Mouse (Mus musculus): Measurements from ENCODE around the gene Il2rg.

- TF ChIP-seq CTCF (conservative IDR thresholded peaks at IDR 0.05 in 1 of 2, IDR thresholded peaks at IDR 0.05 in 1 of 2; ENCODE audit: low read depth in 2 of 2, low read length in 2 of 2) (no peak), ETS1 (conservative IDR thresholded peaks at IDR 0.05; ENCODE audit: low read depth, low read length) (no peak), SIN3A (IDR thresholded peaks at IDR 0.05; ENCODE audit: low read length) (no peak), ZNF384 (IDR thresholded peaks at IDR 0.05; ENCODE audit: low read depth, low read length) (no peak), BHLHE40 (IDR thresholded peaks at IDR 0.05; ENCODE audit: low read depth, low read length) (no peak), CHD2 (IDR thresholded peaks at IDR 0.05; ENCODE audit: low read length) (no peak), TCF12 (IDR thresholded peaks at IDR 0.05; ENCODE audit: low read depth, low read length) (no peak), MAFK (IDR thresholded peaks at IDR 0.05; ENCODE audit: insufficient replicate concordance, low read length) (no peak), POLR2A (IDR thresholded peaks at IDR 0.05; ENCODE audit: low read depth, low read length) (no peak), E2F4 (IDR thresholded peaks at IDR 0.05; ENCODE audit: insufficient replicate concordance, low read depth, low read length) (no peak), GABPA (IDR thresholded peaks at IDR 0.05; ENCODE audit: insufficient replicate concordance, low read depth, low read length) (no peak), MAX (IDR thresholded peaks at IDR 0.05; ENCODE audit: low read length) (no peak)
These were observed 19.5 kb upstream of the Il2rg start for GRCm38 (mm10) chrX:101287543-101287942.

All from CH12.LX (cell line).